Mouse (Mus musculus) lung, postnatal 14 days (tissue): ENCODE measurements around the gene Gm13272.
"Not testable (repeated sequence)": the region's sequence is repeated elsewhere in the genome, so short reads cannot be mapped to it uniquely, and the experiment has no call there.

Source experiments
- DNase-seq: peaks from one replicate; pipeline ENCODE4 v3.0.0; 2021

The Gm13272 gene

GRCm38 (mm10) chr4:88788402-88788801 lies 8.8 kb downstream of the Gm13272 start, which contains the start of gene Gm13277:
Gene Gm13277, plus strand, starts transcription at chr4:88788632.
- DNase-seq, result peak; percentile 67

GRCm38 (mm10) chr4:88791250-88791649 lies 11.6 kb downstream of the Gm13272 start, which contains the start of gene Gm13278:
Gene Gm13278, plus strand, starts transcription at chr4:88791550.
- DNase-seq, result not testable (repeated sequence)

GRCm38 (mm10) chr4:88793936-88794675 lies 14.5 kb downstream of the Gm13272 start, which contains the start of gene Gm13275:
Gene Gm13275, plus strand, starts transcription at chr4:88794487.
- DNase-seq, result peak; percentile 42

- DNase-seq, result not testable (repeated sequence)
Measured at GRCm38 (mm10) chr4:88797097-88797496, 17.4 kb downstream of the Gm13272 start, which contains the start of gene Gm13279. Gene Gm13279, plus strand, starts transcription at chr4:88797397.

GRCm38 (mm10) chr4:88799365-88799764 lies 19.7 kb downstream of the Gm13272 start, which contains the start of gene Gm13285:
Gene Gm13285, plus strand, starts transcription at chr4:88799665.
- not testable (repeated sequence) for DNase-seq

GRCm38 (mm10) chr4:88802954-88803353 lies 23.3 kb downstream of the Gm13272 start, which contains the start of gene Gm13287:
Gene Gm13287, plus strand, starts transcription at chr4:88803254.
- DNase-seq, result not testable (repeated sequence)

- not testable (repeated sequence) for DNase-seq
Measured at GRCm38 (mm10) chr4:88805231-88805630, 25.6 kb downstream of the Gm13272 start, which contains the start of gene Gm13288. Gene Gm13288, plus strand, starts transcription at chr4:88805531.

- DNase-seq, result peak; percentile 34
Measured at GRCm38 (mm10) chr4:88805761-88806160, 26.1 kb downstream of the Gm13272 start.

GRCm38 (mm10) chr4:88815928-88816327 lies 36.3 kb downstream of the Gm13272 start, which contains the start of gene Ifna7:
Gene Ifna7, plus strand, starts transcription at chr4:88816228.
- DNase-seq, result no peak

- DNase-seq, result no peak
Measured at GRCm38 (mm10) chr4:88819659-88820058, 40.0 kb downstream of the Gm13272 start, which contains the start of gene Ifna11. Gene Ifna11, plus strand, starts transcription at chr4:88819959.

GRCm38 (mm10) chr4:88822995-88823394 lies 43.3 kb downstream of the Gm13272 start:
- no peak for DNase-seq

GRCm38 (mm10) chr4:88827116-88827515 lies 47.5 kb downstream of the Gm13272 start, which contains the start of gene Ifna6:
Gene Ifna6, plus strand, starts transcription at chr4:88827416.
- DNase-seq, result not testable (repeated sequence)
